Mouse (Mus musculus): Measurements from ENCODE around the gene Rce1. TPM values are rescaled to one million over a fixed set of nuclear protein-coding genes. Genes with fewer than 3 reads are reported as not detected.
A peak's percentile ranks its signal among the peaks of the same experiment; 100 is the strongest.

The Rce1 gene
- polyA plus RNA-seq, 1 experiment, result 59.7 TPM

GRCm38 (mm10) chr19:4622780-4623179 is 2.7 kb downstream of the Rce1 start:
- Histone ChIP-seq H3K27me3 (ENCODE audit: control insufficient read depth, insufficient read depth, low read length) (no peaks in the 10 kb centered on the region), H3K4me1 (ENCODE audit: control insufficient read depth, insufficient read depth, insufficient read length) (peaks cover 9% of the 10 kb centered on the region; the same call in 1 of the 2 replicates), H3K27ac (ENCODE audit: insufficient read depth, low read length) (no peak overlapping the region), H3K36me3 (ENCODE audit: control insufficient read depth, insufficient read depth, low read length) (peaks cover 8% of the 10 kb centered on the region; the same call in 1 of the 2 replicates), H3K4me3 (ENCODE audit: extremely low read depth, insufficient read depth, insufficient read length) (no peak overlapping the region)
- WGBS, result 96% methylated on average over 5 of the region's 5 CpGs
- DNase-seq (ENCODE audit: low read depth in 1 of 2, low spot score in 2 of 2), result no peak
- TF ChIP-seq POLR2A (IDR thresholded peaks at IDR 0.05; ENCODE audit: low read depth, low read length) (no peak), CTCF (IDR thresholded peaks at IDR 0.05; ENCODE audit: extremely low read depth, insufficient read depth, insufficient read length, insufficient replicate concordance) (no peak)

GRCm38 (mm10) chr19:4620721-4621120 is 4.7 kb downstream of the Rce1 start:
- no peak for DNase-seq (ENCODE audit: low read depth in 1 of 2, low spot score in 2 of 2)
- Histone ChIP-seq H3K4me3 (ENCODE audit: extremely low read depth, insufficient read depth, insufficient read length) (no peak overlapping the region), H3K36me3 (ENCODE audit: control insufficient read depth, insufficient read depth, low read length) (peaks cover 8% of the 10 kb centered on the region; the same call in 1 of the 2 replicates), H3K27ac (ENCODE audit: insufficient read depth, low read length) (no peak overlapping the region), H3K4me1 (ENCODE audit: control insufficient read depth, insufficient read depth, insufficient read length) (peaks cover 8% of the 10 kb centered on the region; the same call in 1 of the 2 replicates), H3K27me3 (ENCODE audit: control insufficient read depth, insufficient read depth, low read length) (no peaks in the 10 kb centered on the region)
- WGBS, result 86% methylated on average over 7 of the region's 7 CpGs
- TF ChIP-seq POLR2A (IDR thresholded peaks at IDR 0.05; ENCODE audit: low read depth, low read length) (no peak), CTCF (IDR thresholded peaks at IDR 0.05; ENCODE audit: extremely low read depth, insufficient read depth, insufficient read length, insufficient replicate concordance) (no peak)

- Histone ChIP-seq H3K27ac (ENCODE audit: insufficient read depth, low read length) (no peak overlapping the region), H3K27me3 (ENCODE audit: control insufficient read depth, insufficient read depth, low read length) (no peaks in the 10 kb centered on the region), H3K4me3 (ENCODE audit: extremely low read depth, insufficient read depth, insufficient read length) (no peak overlapping the region), H3K36me3 (ENCODE audit: control insufficient read depth, insufficient read depth, low read length) (peaks cover 8% of the 10 kb centered on the region; the same call in 1 of the 2 replicates), H3K4me1 (ENCODE audit: control insufficient read depth, insufficient read depth, insufficient read length) (peaks cover 2% of the 10 kb centered on the region)
- WGBS, result 94% methylated on average over 10 of the region's 10 CpGs
- TF ChIP-seq POLR2A (IDR thresholded peaks at IDR 0.05; ENCODE audit: low read depth, low read length) (no peak), CTCF (IDR thresholded peaks at IDR 0.05; ENCODE audit: extremely low read depth, insufficient read depth, insufficient read length, insufficient replicate concordance) (no peak)
- no peak for DNase-seq (ENCODE audit: low read depth in 1 of 2, low spot score in 2 of 2)
Observed at GRCm38 (mm10) chr19:4619461-4619860, 6.0 kb downstream of the Rce1 start.

- Histone ChIP-seq H3K36me3 (ENCODE audit: control insufficient read depth, insufficient read depth, low read length) (peaks cover 7% of the 10 kb centered on the region; the same call in 1 of the 2 replicates), H3K27ac (ENCODE audit: insufficient read depth, low read length) (no peak overlapping the region), H3K4me1 (ENCODE audit: control insufficient read depth, insufficient read depth, insufficient read length) (peaks cover 2% of the 10 kb centered on the region), H3K4me3 (ENCODE audit: extremely low read depth, insufficient read depth, insufficient read length) (no peak overlapping the region), H3K27me3 (ENCODE audit: control insufficient read depth, insufficient read depth, low read length) (no peaks in the 10 kb centered on the region)
- DNase-seq (ENCODE audit: low read depth in 1 of 2, low spot score in 2 of 2), result no peak
- 48% methylated on average over 18 of the region's 18 CpGs for WGBS
- no peak for TF ChIP-seq POLR2A (IDR thresholded peaks at IDR 0.05; ENCODE audit: low read depth, low read length)
- TF ChIP-seq CTCF (IDR thresholded peaks at IDR 0.05; ENCODE audit: extremely low read depth, insufficient read depth, insufficient read length, insufficient replicate concordance), result no peak
Observed at GRCm38 (mm10) chr19:4618183-4618582, 7.3 kb downstream of the Rce1 start.

- Histone ChIP-seq H3K27me3 (ENCODE audit: control insufficient read depth, insufficient read depth, low read length) (no peaks in the 10 kb centered on the region), H3K4me1 (ENCODE audit: control insufficient read depth, insufficient read depth, insufficient read length) (peaks cover 2% of the 10 kb centered on the region), H3K27ac (ENCODE audit: insufficient read depth, low read length) (no peak overlapping the region), H3K4me3 (ENCODE audit: extremely low read depth, insufficient read depth, insufficient read length) (no peak overlapping the region), H3K36me3 (ENCODE audit: control insufficient read depth, insufficient read depth, low read length) (no peaks in the 10 kb centered on the region)
- DNase-seq (ENCODE audit: low read depth in 1 of 2, low spot score in 2 of 2), result no peak
- TF ChIP-seq POLR2A (IDR thresholded peaks at IDR 0.05; ENCODE audit: low read depth, low read length) (no peak), CTCF (IDR thresholded peaks at IDR 0.05; ENCODE audit: extremely low read depth, insufficient read depth, insufficient read length, insufficient replicate concordance) (no peak)
- 68% methylated on average over 4 of the region's 4 CpGs for WGBS
Observed at GRCm38 (mm10) chr19:4616546-4616945, 8.9 kb downstream of the Rce1 start.

- Histone ChIP-seq H3K27me3 (ENCODE audit: control insufficient read depth, insufficient read depth, low read length) (no peaks in the 10 kb centered on the region), H3K36me3 (ENCODE audit: control insufficient read depth, insufficient read depth, low read length) (no peaks in the 10 kb centered on the region), H3K4me3 (ENCODE audit: extremely low read depth, insufficient read depth, insufficient read length) (peak within 1 kb of the TSS; percentile 55), H3K4me1 (ENCODE audit: control insufficient read depth, insufficient read depth, insufficient read length) (peaks cover 2% of the 10 kb centered on the region), H3K27ac (ENCODE audit: insufficient read depth, low read length) (no peak within 1 kb of the TSS)
- whole genome bisulfite sequencing, result under 1% methylated on average over 72 of the region's 87 CpGs
- TF ChIP-seq CTCF (IDR thresholded peaks at IDR 0.05; ENCODE audit: extremely low read depth, insufficient read depth, insufficient read length, insufficient replicate concordance) (no peak), POLR2A (IDR thresholded peaks at IDR 0.05; ENCODE audit: low read depth, low read length) (no peak)
- DNase-seq (ENCODE audit: low read depth in 1 of 2, low spot score in 2 of 2), result no peak
Observed at GRCm38 (mm10) chr19:4615151-4616093, 10.0 kb downstream of the Rce1 start, which contains the start of gene Lrfn4. Lrfn4 (minus strand) TSS chr19:4615667.

All from spleen, adult 2 months (tissue).